Mouse (Mus musculus): ENCODE results near the gene Rfx4. TPM values are rescaled to one million over a fixed set of nuclear protein-coding genes. Genes with fewer than 3 reads are reported as not detected.

Gene Rfx4
- polyA plus RNA-seq, 1 experiment from 2014 or later = 0.05 TPM

DNA sequence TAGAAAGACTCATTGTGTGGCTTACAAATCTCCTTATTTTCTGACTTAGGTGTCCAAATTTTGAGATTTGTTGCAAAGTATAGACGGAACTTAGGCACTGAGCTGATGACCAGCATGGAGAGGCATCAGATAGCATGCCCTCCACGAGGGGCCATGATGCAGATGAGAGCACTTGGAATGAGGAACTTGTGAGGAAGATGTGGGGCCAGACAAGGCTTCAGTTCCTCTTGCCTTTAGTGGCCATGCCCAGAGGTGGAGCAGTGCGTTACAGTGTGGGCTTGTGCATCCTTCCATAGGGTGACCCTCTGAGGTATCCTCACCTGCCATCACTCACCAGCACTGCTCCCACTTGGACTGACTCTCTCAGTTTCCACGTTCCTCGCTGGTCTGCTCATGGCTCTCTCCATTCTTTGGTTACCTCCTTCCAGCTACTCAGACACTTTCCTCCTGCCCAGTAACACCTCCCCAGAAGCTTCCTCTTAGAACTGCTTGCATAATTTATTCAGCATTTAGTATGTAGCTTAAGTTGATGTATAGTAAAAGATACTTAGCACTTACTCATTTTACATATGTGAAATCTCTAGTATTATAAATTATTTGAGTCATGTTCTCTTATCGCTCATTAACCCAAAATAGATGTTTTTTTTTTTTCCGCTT is 179.8 kb downstream of the Rfx4 start:
- no peaks in the 10 kb centered on the region for H3K36me3 ChIP-seq (ENCODE audit: insufficient read depth, low read length)
- 83% methylated on average over 7 of the region's 7 CpGs for WGBS

DNA sequence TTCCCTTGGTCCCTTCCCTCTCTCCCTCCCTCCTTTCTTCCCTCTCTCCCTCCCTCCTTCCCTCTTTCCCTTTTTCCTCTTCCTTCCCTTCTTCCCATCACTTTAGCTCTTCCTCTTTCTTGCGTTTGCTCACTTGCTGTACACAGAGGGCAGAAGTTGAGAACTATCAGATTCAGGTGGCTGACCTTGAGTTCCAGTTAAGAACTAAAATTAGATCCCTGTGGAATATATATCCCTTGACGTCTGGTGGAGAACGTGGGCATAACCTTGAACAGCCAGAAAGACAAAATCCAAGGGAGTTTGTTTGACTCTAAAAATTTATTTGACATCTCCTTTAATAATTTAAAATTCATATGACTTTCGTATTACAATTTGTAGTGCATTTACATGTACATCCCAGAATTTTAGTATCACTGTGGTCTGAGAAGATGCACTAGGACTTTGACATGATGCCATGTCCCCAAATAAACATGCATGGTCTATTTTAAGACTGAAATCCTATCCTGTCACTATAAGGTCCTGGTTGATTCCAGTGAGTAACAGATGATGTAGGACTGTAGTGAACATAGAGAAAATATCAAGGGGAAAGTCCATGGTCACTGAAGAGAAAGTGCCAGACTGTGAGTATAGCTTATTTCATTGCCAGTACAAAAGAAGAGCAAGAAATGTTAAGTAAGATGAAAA is 181.1 kb downstream of the Rfx4 start:
- TF ChIP-seq CTCF (IDR thresholded peaks at IDR 0.05; ENCODE audit: low read depth) = no peak
- no peaks in the 10 kb centered on the region for H3K27me3 ChIP-seq (ENCODE audit: insufficient read depth, low read length)
- no peaks in the 10 kb centered on the region for H3K9me3 ChIP-seq (replicated peaks; ENCODE audit: low read length)
- H3K9ac ChIP-seq (ENCODE audit: low read depth, low read length) = no peak overlapping the region
- H3K4me2 ChIP-seq (ENCODE audit: low read length) = no peak overlapping the region
- WGBS = 51% methylated on average over 4 of the region's 4 CpGs
- H3K27ac ChIP-seq = no peak overlapping the region
- H3K4me1 ChIP-seq (replicated peaks; ENCODE audit: insufficient read depth, low read length) = no peaks in the 10 kb centered on the region
- no peaks in the 10 kb centered on the region for H3K36me3 ChIP-seq (ENCODE audit: insufficient read depth, low read length)
- no peak for DNase-seq (ENCODE audit: low spot score)
- no peak overlapping the region for H3K4me3 ChIP-seq (replicated peaks; ENCODE audit: low read depth, low read length)
- ATAC-seq (replicated peaks; ENCODE audit: low FRiP score, low read depth) = no peak

More for the DNA sequence above, 179.8 kb downstream of the Rfx4 start:
- Histone ChIP-seq H3K4me2 (ENCODE audit: low read length) (no peak overlapping the region), H3K9me3 (replicated peaks; ENCODE audit: low read length) (no peaks in the 10 kb centered on the region), H3K4me1 (replicated peaks; ENCODE audit: insufficient read depth, low read length) (no peaks in the 10 kb centered on the region), H3K9ac (ENCODE audit: low read depth, low read length) (no peak overlapping the region), H3K27me3 (ENCODE audit: insufficient read depth, low read length) (no peaks in the 10 kb centered on the region), H3K27ac (no peak overlapping the region), H3K4me3 (replicated peaks; ENCODE audit: low read depth, low read length) (no peak overlapping the region)
- TF ChIP-seq CTCF (IDR thresholded peaks at IDR 0.05; ENCODE audit: low read depth) = no peak
- ATAC-seq (replicated peaks; ENCODE audit: low FRiP score, low read depth) (no peak), DNase-seq (ENCODE audit: low spot score) (no peak)

DNA sequence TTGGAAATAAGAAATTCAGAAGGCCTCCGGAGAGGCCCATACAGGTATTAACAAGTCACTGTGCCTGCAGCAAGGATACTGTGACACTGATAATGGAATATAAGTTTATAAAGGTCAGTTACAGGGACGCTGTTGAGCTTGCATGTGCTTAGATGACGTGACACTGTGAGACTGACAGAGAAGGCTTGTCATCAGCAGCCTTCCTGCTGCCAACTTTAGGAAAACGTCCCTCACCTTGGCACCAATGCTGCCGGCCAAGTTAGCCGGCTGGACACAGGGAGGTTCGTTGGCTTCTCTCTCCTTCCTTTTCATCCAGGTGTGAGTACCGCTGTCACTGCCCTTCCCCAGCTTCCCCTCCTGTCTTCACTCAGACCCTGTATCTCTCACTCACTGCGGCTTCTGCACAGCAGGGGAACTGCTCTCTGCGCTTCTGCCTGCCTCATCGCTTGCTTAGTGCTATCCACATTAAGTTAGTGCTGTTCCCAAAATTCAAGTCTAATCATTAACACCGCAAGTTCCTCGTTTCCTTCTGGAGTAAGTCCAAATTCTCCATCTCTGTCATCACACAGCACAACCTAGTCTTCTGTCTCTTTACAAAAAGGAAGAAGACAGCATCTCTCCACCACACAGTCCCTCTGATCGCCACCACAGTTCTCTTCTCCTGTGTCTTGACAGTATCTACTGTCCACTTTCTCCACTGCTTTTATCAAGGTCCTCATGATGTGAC is 182.4 kb downstream of the Rfx4 start:
- ATAC-seq (replicated peaks; ENCODE audit: low FRiP score, low read depth) (no peak), DNase-seq (ENCODE audit: low spot score) (no peak)
- Histone ChIP-seq H3K4me1 (replicated peaks; ENCODE audit: insufficient read depth, low read length) (no peaks in the 10 kb centered on the region), H3K9me3 (replicated peaks; ENCODE audit: low read length) (no peaks in the 10 kb centered on the region), H3K36me3 (ENCODE audit: insufficient read depth, low read length) (no peaks in the 10 kb centered on the region), H3K4me2 (ENCODE audit: low read length) (no peak overlapping the region), H3K4me3 (replicated peaks; ENCODE audit: low read depth, low read length) (no peak overlapping the region), H3K27me3 (ENCODE audit: insufficient read depth, low read length) (no peaks in the 10 kb centered on the region), H3K9ac (ENCODE audit: low read depth, low read length) (no peak overlapping the region), H3K27ac (no peak overlapping the region)
- TF ChIP-seq CTCF (IDR thresholded peaks at IDR 0.05; ENCODE audit: low read depth) = no peak
- 79% methylated on average over 14 of the region's 14 CpGs for WGBS

DNA sequence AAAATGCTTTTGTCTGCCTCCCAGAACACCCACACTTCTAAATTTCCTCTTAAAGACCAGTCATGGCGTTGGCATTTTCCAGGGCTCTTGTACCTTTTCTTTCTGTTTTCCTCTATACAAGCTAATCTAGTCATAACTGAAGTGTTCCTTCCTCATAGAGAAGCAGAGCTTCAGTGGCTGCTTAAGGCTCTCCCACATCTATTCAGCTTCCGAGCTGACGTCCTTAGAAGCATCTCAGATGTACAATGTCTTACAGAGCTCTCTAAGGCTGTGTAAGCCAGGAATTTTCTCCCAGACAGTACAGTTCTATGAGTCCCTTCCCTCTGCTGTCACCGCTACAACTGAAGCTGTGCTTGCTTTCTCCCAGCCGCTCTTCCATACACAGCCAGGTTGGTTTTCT is 183.0 kb downstream of the Rfx4 start:
- Histone ChIP-seq H3K4me2 (ENCODE audit: low read length) (no peak overlapping the region), H3K4me1 (replicated peaks; ENCODE audit: insufficient read depth, low read length) (no peaks in the 10 kb centered on the region), H3K27me3 (ENCODE audit: insufficient read depth, low read length) (no peaks in the 10 kb centered on the region), H3K36me3 (ENCODE audit: insufficient read depth, low read length) (no peaks in the 10 kb centered on the region), H3K9ac (ENCODE audit: low read depth, low read length) (no peak overlapping the region), H3K9me3 (replicated peaks; ENCODE audit: low read length) (no peaks in the 10 kb centered on the region), H3K4me3 (replicated peaks; ENCODE audit: low read depth, low read length) (no peak overlapping the region), H3K27ac (no peak overlapping the region)
- DNase-seq (ENCODE audit: low spot score) (no peak), ATAC-seq (replicated peaks; ENCODE audit: low FRiP score, low read depth) (no peak)
- 89% methylated on average over 5 of the region's 5 CpGs for WGBS
- TF ChIP-seq CTCF (IDR thresholded peaks at IDR 0.05; ENCODE audit: low read depth) = no peak

DNA sequence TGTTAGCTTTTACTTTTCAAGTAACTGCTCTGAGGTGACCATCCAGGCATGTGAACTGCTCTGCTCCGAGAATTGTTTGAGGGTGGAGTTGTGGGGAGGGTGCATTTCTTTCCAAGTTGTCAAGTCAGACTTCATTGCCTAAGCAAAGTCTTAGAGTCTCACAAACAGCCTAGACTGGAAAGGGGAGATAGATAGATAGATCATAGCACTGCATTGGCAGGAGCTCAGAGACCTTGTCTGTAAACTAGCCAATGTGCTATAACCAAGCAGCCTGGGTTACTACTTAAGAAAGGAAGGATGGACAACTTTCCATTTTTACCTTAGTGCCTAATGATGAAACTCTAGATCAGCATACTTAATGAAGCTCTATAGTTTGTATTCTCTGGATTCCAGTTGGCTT is 184.5 kb downstream of the Rfx4 start:
- no peak overlapping the region for H3K9ac ChIP-seq (ENCODE audit: low read depth, low read length)
- 52% methylated on average over 1 of the region's 1 CpGs for WGBS
- DNase-seq (ENCODE audit: low spot score) (no peak), ATAC-seq (replicated peaks; ENCODE audit: low FRiP score, low read depth) (no peak)
- no peak for TF ChIP-seq CTCF (IDR thresholded peaks at IDR 0.05; ENCODE audit: low read depth)
- no peak overlapping the region for H3K27ac ChIP-seq
- no peaks in the 10 kb centered on the region for H3K36me3 ChIP-seq (ENCODE audit: insufficient read depth, low read length)
- H3K4me1 ChIP-seq (replicated peaks; ENCODE audit: insufficient read depth, low read length) = no peaks in the 10 kb centered on the region
- no peaks in the 10 kb centered on the region for H3K9me3 ChIP-seq (replicated peaks; ENCODE audit: low read length)
- no peaks in the 10 kb centered on the region for H3K27me3 ChIP-seq (ENCODE audit: insufficient read depth, low read length)
- H3K4me3 ChIP-seq (replicated peaks; ENCODE audit: low read depth, low read length) = no peak overlapping the region
- no peak overlapping the region for H3K4me2 ChIP-seq (ENCODE audit: low read length)

DNA sequence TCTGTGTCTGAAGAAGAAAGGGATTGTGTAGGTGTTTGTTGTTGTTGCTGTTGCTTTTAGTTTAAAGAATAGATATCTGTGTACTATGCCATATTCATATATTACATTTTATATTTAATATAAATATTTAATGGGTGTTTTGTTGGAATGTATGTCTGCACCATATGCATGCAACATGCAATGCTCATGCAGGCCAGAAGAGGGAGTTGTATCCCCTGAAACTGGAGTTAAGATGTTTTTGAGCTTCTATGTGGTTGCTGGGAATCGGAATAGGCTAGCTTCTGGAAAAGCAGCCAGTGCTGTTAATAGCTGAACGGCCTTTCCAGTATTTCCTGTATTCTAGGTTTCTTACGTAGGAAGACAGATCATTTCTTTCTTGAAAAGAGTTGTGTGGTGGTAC is 189.8 kb downstream of the Rfx4 start:
- peak; percentile 46; the same call in 1 of the 2 replicates for TF ChIP-seq CTCF (IDR thresholded peaks at IDR 0.05; ENCODE audit: low read depth)
- no peaks in the 10 kb centered on the region for H3K27me3 ChIP-seq (ENCODE audit: insufficient read depth, low read length)
- ATAC-seq (replicated peaks; ENCODE audit: low FRiP score, low read depth) (no peak), DNase-seq (ENCODE audit: low spot score) (no peak)
- H3K4me1 ChIP-seq (replicated peaks; ENCODE audit: insufficient read depth, low read length) = no peaks in the 10 kb centered on the region
- no peak overlapping the region for H3K27ac ChIP-seq
- 91% methylated on average over 3 of the region's 3 CpGs for WGBS
- peaks cover 16% of the 10 kb centered on the region; the same call in 1 of the 2 replicates for H3K36me3 ChIP-seq (ENCODE audit: insufficient read depth, low read length)
- H3K9me3 ChIP-seq (replicated peaks; ENCODE audit: low read length) = no peaks in the 10 kb centered on the region
- H3K4me3 ChIP-seq (replicated peaks; ENCODE audit: low read depth, low read length) = no peak overlapping the region
- H3K9ac ChIP-seq (ENCODE audit: low read depth, low read length) = no peak overlapping the region
- H3K4me2 ChIP-seq (ENCODE audit: low read length) = no peak overlapping the region

All from kidney, postnatal 0 days (tissue).